Mouse (Mus musculus): ENCODE measurements around the gene Retsat.

Retsat gene

DNA sequence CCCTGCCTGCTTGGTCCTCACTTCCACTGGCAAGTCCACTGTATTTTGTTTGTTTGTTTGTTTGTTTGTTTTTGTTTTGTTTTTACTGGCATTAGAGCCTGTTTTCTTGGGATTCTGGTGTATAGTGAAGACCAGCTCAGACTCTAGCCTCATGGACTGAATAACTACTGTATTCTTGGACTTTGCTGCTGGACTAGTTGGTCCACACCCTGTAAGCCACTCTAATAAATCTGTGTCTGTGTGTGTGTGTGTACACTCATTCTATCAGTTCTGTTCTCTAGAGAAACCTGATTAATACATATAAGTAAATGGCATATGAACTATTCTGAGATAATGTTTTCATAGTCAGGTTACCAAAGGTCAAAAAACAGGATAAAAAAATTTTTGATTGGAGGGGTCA lies 8.2 kb upstream of the Retsat start:
- DNase-seq, result no peak

DNA sequence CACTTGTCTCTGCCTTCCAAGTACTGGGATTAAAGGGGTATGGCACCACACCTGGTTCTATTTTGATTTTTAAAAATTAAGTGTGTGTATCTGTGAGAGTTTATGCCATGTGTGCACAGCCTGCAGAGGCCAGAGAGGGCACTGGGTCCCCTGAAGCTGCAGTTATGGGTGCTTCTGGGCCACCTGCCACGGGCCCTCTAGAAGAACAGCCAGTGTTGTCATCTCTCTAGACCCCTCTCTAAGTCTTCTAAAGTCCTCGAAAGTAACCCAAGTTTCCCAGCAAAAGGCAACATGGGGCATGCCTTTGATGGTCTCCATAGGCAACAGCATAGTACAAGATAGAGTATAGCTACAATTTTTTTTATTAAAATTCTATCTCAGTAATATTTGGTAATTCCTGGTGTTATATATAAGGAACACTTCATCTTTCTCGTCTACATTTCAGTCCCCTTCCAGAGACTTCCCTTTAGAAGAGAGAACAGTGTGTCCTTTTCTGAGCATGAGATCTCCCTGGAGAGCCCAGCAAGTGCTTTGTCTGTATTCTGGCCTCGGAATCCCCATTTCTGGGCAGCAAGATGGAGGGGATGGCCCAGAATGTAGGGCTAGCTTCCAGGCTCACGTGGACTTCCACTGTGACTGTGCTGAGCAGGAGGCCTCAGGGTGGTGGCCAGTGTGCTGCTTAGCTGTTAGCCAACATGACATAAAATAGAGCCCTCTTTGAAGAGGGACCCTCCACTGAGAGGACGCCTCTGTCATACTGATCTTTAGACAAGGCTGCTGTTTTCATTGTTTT lies 5.1 kb upstream of the Retsat start:
- no peak for DNase-seq

DNA sequence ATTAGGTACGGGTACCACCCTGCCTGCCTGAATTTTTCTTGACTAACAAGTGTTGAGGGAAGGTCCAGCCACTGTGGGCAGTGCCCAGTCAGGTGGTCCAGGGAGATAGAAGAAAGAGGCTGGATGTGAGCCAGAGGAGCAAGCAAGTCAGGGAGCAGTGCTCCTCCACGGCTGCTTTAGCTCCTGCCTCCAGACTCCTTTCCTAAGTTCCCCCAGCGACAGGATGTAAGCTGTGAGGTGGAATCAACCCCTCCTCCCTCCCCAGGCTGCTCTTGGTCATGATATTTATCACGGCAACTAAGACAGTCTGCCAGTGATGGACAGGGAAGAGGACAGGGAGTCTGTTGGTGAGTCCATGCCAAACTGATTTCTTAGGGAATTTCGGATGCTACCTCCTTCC lies 4.4 kb upstream of the Retsat start:
- no peak for DNase-seq

DNA sequence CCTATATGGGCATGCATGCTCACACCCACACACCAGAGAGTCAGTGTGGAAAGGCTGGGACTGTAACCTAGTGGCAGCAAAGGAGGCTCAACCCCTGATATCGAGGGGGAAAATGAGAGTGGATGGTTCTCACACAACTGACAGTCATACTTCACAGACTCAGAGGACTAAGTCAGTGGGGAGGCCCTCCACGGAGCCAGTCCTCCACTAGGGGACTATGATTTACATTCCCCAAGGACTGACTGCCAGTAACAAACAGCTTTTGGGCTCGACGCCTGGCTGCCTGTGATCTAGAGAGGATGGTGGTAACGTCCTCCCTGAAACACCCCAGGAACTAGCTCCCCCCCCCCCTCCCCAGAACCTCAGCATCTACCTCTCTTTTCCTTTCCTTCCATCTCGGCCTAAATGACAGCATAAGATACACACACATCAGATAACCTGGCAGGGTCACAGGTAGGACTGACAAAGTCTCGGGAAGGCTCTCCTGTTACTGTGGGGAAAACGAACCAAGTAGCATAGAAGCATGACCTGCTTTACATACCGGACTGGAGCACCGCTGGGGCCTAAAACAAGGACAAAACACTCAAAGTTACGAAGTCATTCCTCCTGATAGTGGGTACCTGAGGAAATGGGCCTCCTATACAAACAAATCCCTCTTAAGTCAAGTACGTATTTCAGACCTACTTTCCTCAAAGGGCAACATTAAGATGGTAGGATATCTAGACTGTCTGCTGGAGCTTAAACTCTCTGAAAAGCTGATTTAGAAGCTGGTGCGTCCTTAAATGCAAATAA lies 996 bp upstream of the Retsat start:
- DNase-seq, result no peak

DNA sequence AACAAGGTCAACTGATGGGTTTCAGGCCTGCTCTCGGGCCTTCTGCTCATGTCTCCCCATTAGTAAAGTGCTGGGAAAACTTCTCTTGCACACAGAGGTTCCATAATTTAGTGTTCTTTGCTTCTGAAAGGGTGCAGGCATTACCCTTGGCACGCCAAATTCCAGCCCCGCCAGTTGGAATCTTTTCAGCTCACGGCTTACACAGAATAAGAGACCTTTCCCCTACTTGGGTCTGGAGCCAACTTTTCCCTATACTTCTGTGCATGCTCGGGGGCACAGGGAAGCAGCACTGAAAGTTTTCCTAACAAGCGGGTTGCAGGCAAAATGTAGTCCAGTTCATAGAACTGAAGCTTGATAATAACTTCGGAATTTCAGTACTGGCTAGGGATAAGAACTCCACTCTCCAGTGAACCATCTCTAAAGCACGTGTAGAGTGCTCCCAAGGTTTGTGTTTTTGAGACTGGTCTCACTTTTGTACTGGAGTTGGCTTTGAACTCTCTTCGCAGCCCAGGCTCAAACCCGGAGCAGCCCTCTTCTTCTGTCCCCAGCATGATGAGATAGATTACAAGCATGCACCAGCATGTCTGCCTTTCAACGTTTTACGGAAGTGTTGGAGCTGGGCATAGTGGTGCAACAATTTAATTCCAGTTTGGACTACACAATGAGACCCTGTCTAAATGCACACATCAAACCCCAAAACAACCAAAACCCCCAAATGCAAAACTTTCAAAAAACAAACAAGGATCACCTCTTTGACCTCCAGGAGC lies 699 bp downstream of the Retsat start:
- DNase-seq, result no peak

DNA sequence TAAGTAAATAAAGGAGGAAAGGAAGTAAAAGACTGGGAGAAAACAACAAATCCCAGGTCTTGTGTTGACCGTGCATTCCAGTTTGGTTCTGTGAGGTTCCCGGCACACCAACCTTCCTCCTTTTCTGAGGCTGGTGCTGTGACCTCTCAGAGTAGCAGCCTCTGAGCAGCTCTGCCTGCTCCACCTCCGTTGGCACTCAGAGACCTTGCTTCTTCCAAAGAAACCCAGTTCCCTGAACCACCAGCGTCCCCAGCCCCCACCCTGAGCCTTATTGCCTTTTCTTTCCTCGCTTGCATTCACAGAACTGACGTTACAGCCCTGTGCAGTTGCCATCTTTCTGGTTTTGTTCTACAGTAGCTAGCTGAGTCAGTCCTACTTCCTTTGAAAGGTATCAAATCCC lies 1.9 kb downstream of the Retsat start:
- no peak for DNase-seq

DNA sequence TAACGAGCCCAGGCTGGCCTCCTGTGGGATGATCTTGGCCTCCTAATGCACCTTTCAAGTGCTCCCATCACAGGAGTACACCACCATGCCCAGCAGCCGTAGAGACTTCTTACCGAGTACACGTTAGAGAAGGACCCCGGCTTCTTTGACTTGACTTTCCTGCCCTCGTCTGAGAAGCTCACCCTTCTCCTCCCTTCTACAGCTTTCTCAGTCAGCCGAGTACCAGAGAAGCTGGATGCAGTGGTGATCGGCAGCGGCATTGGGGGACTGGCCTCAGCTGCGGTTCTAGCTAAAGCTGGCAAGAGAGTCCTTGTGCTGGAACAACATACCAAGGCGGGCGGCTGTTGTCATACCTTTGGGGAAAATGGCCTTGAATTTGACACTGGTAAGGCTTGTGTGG lies 2.5 kb downstream of the Retsat start:
- no peak for DNase-seq

DNA sequence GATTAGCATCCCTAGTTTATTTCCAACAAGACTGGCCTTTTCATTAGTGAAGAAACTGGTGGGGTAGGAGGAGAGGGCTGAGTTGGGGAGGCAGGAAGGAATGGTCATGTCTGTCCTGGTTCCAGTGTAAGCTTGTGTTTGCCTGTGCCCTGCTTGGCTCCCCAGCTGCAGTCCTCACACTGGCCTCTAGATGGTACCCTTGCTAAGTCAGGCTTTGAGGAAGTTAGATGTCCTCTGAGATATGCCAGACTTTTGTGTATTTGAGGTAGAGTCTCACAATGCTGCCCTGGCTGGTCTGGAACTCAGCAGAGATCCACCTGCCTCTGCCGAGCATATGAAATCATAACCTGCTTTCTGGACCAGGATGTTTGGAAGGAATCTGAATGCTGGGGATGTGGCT lies 3.5 kb downstream of the Retsat start:
- peak; percentile 75 for DNase-seq

DNA sequence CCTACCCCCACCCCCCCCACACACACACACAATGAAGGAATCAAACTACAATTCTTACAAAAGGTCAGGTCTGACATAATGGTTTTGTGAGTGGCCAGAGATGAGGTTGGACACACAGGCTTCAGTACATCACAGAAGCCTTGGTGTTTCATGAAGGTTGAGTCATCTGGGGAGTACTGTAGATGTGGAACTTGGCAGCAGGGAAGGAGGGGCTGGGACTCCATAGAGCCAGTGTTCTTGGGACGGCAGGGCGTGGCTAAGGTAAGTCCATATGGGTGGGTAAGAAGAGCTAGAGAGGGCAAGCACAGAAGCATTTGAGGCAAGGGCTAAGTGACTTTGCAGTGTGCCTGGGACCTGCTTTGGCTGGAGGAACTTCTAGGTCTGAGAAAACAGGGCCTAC lies 5.8 kb downstream of the Retsat start:
- DNase-seq, result no peak

DNA sequence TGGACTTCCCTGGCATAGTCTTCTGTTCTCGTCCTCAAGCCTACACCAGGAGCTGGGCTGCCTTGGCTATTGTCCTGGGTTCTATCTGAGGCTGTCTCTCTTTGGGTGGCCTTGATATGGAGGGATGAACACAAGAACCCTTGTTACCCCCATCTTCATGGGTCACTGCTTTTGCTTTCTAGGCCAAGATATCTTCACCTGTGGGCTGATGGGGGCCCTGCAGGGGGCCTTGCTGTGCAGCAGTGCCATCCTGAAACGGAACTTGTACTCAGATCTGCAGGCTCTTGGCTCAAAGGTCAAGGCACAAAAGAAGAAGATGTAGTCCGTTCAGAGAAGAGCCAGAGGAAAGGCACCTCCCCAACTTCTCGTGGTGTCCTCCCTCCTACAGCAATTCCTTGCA lies 8.8 kb downstream of the Retsat start:
- no peak for DNase-seq

DNA sequence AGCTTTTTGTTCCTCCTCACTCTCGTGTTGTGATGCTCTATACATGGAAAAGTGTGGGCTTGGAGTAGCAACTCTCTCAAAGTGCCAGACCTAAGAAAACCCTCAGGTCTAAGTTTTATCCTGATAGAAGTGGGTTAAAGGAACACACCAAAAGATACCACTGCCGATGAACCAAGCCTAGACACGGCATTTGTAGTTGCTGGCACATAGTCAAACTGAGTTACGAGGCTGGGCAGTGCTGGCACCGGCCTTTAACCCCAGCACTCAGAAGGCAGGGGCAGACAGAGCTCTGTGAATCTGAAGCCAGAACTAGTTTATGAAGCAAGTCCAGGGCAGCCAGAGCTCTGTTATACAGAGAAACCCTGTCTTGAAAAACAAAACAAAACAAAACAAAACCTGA lies 9.4 kb downstream of the Retsat start:
- DNase-seq, result no peak

DNA sequence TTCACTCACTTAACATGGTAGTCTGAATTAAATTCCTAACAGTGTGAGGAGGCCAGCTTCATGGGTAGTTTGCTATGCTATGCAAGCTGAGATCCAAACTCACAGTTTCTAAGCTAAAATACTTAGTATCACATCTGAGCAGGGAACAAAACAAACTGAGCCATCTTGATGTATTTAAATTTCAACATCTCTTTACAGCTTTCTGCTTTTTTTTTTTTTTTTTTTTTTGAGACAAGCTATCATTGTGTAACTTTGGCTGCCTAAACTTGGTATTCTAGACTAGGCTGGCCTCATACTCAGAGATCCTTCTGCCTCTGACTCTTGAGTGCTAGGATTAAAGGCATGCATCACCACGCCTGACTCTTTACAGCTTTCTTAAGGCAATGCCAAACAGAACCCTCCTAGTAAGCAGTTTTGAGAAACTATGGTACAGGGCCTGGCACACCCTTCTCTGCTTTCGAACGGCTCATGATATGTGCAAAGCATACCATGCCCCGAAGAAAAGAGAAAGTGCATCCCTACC lies 10.4 kb downstream of the Retsat start:
- no peak for DNase-seq

DNA sequence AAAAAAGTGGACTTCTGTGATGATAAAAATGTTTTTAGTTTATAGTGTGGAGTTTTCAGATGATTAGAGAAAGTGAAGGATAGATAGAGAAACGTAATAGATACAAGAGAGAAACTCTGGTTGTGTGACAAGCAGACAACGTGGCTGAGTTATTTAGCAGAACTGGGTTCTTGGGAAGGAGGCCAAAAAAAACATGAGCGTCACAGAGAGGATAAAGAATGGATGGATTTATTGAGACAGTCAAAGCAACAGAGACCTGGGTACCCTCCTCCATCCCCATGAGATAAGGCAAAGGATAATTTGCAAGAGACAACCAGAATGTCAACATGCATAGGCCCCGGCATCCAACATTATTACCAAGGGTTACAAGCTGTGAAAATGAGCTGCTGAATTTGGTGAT lies 12.0 kb downstream of the Retsat start:
- DNase-seq, result no peak

DNA sequence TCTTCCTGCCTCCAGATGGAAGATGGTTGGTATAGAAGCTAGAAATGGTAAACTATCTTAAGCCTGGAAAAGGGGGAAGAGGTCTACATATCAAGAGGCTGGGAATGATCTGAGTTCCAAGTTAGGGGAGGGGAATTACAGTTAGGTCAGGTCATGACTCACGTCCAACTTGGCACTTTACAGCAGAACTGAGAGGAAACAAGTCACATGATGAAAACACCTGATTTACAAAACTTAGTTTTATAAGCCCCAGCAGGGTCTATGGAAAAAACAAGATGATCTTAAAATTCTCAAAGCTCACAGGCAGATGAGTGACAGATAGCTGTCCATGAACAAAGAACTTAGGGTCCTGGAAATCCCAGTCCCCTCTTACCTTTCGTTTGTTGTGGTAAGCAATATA lies 16.9 kb downstream of the Retsat start:
- DNase-seq, result no peak

DNA sequence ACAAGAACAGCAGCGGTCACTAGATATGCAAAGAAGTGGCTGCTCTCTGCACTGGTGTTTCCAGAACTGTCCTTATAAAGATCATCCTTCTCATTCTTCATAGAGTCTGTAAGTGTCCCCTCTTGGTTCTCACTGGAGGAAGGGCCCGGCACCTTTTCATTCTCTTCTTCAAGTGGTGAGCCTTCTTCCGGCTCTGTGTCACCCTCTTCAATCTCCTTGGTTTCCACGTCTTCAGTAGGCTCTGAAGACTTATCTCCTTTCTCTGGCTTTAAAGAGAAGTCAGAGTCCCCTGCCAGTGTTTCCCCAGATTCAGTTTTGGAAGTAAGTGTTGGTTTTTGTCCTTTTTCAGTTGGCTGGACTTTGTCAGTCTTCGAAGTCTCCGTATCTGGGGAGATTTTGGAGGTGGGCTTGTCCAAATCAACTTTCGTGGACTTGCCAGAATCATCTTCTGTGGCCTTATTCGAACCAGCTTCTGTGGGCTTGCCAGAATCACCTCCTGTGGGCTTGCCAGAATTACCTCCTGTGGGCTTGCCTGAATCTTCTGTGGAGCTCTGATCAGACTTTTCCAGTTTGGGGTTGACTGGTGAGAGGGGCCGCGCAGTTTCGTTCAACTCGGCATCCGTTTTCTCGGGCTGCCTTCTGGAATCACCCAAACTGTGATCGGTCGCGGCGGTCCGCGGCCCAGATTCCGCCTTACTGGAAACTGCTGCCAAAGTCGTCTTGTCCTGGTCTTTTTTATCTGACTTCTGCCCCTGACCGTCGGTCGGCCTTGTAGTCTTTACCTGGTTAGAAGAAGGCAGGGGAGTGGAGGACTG lies 17.5 kb downstream of the Retsat start:
- no peak for DNase-seq

DNA sequence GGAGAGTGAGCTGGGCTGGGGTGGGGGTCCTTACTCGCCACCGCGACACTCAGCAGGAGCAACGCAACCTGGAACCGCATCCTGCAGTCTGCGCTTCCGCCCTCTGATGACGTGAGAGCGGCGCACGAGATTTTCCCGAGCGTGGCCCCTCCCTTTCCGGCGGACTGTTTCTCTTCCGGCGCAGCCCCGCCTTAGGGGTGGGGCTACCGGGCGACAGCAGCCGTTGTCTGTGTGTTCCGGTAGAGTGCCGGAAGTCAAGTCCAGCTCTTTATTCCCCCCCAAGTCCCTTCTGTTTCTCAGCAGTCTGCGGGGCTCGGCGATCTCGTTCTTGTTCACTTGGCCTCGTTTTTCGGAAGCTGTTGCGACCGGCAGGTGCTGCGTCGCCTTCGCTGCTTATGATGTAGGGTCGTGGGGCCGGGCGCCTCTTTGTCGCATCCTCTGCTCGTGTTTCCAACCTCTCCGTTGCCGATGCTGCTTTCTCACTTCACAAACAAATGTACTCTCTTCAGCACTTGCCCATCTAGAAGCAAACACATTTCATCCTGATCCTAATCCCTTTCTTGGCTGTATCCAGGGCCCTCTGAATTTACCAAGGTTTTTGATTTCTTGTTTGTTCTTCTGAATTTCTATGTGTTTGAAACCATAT lies 18.5 kb downstream of the Retsat start, which contains the start of gene Tgoln1:
Gene Tgoln1, minus strand, starts transcription at position 358 of the 646 bp plus-strand sequence.
- DNase-seq, result peak; percentile 97

DNA sequence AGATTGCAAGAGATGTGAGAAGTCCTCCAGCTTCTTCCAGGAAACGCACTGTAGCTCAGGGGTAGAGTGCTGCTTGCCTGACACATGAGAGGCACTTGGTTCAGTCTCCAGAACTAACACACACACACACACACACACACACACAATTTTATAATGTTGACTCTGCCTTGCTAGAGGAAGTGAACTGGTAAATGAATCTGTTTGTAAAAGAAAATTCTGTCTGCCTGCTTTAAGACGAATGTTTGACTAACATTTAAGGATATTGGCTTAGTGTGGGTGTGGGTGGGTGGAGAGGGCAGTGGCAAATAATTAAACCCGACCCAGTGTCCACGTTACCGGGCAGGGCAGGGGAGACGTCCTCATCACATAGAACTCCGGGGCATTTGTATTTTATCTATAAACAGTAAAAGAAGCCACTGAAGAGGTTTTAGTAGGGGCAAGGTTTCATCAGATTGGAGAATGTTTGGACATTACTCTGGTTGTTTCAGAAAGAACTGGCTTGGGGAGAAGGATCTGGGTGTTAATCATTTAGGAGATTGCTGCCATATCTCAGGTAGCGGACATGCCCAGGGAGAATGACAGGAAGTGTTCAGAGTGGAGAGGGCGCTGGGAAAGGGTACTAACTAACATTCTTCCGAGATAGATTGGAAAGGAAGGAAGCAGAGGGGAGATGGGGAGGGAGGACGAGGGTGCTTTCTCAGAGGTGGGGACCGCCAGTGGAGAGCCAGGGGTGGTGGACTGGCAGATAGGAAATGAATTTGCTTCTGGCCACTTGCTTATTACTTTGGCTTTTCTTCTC lies 21.7 kb downstream of the Retsat start:
- no peak for DNase-seq

DNA sequence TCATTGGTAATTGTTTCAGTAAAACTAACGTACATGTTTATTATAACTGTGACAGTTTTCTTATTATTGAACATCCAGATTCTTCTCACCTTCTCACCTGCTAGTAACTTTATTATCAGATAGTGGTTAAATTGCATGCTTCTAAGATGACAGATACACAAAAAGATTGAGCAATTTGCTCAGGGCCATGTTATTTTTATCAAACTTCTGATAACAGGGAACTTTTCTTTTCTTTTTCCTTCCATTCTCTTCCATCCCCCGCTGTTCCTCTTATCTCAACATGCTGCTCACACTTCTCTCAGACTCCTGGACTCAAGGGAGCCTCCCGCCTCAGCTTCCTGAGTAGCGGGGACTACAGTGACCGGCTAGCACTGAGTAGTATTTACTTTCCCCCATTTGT lies 22.6 kb downstream of the Retsat start:
- no peak for DNase-seq

DNA sequence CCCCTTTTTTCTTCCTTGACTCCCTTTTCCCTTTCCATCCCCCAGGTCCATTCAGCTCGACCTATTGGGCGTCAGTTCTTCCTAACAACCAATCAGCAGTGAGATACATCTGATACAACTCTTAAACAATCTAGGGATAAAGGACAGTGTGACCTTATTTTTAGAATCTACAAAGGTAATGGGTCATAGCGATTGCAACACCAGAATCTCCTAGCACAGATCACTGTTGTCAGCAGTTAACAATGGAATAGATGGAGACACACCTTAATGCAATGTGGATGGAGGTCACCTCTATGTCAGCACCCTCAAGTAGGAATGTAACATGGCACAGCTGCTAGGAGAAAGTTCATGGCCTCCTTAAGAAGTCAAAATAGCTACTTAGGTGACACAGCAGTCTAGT lies 24.6 kb downstream of the Retsat start:
- DNase-seq, result no peak

DNA sequence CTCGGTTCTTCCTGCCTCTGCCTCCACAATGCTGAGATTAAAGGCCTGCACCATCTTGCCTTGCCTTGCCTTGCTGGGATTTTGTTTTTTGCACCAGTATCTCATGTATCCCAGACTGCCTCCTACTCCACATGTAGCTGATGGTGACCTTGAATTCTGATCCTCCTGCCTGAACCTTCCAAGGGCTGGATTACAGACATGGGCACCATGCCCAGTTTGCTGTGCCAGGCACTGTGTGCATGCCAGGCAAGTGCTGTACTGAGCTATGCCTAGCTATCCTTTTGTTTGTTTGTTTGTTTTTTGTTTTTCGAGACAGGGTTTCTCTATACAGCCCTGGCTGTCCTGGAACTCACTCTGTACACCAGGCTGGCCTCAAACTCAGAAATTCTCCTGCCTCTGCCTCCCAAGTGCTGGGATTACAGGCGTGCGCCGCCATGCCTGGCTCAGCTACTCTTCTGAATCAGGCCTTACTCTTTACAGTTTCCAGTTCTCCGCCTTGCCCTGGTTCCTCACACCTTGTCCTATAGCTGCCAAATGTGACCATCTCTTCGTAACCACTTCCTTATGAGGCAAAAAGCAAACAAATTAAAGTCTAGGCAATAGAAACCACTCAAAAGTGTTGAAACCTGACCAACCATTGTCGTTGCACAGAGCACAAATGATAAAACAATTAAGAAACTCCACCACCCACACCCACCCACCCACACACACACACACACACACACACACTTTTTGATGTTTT lies 25.6 kb downstream of the Retsat start:
- DNase-seq, result no peak

Measured in embryo, embryonic 11 days (tissue).